Mouse (Mus musculus) heart, embryonic 12.5 days (tissue): ENCODE results near the gene Hcn1. TPM values are rescaled to one million over a fixed set of nuclear protein-coding genes. Genes with fewer than 3 reads are reported as not detected.
A peak's percentile ranks its signal among the peaks of the same experiment; 100 is the strongest.

Source experiments
- ATAC-seq: fragments of 200-750 bp; cut with Nextera tagmentation; 2 replicates; pipeline ENCODE4 v1.8.0; 2017; ENCODE audit warnings: moderate TSS enrichment, moderate library complexity; ENCODE audit not compliant: insufficient number of reproducible peaks, low FRiP score
- H3K27ac ChIP-seq: fragments of 300-500 bp; sonication (generic); 2 replicates; pipeline ENCODE4 v1.5.1; 2016; ENCODE audit warnings: mild to moderate bottlenecking, moderate library complexity; ENCODE audit not compliant: poor library complexity, severe bottlenecking
- H3K27me3 ChIP-seq: fragments of 300-500 bp; sonication (generic); replicated peaks from 2 replicates; pipeline ENCODE4 v1.6.1; 2016; ENCODE audit warnings: mild to moderate bottlenecking, moderate library complexity
- H3K36me3 ChIP-seq: fragments of 300-500 bp; sonication (generic); 2 replicates; pipeline ENCODE4 v1.6.1; 2016; ENCODE audit warnings: mild to moderate bottlenecking, moderate library complexity
- H3K4me1 ChIP-seq: fragments of 300-500 bp; sonication (generic); replicated peaks from 2 replicates; pipeline ENCODE4 v1.6.1; 2016; ENCODE audit warnings: mild to moderate bottlenecking
- H3K4me2 ChIP-seq: fragments of 300-500 bp; sonication (generic); 2 replicates; pipeline ENCODE4 v1.6.1; 2016; ENCODE audit warnings: mild to moderate bottlenecking, moderate library complexity
- H3K4me3 ChIP-seq: fragments of 300-500 bp; sonication (generic); 2 replicates; pipeline ENCODE4 v1.5.1; 2016; ENCODE audit warnings: mild to moderate bottlenecking
- H3K9ac ChIP-seq: fragments of 300-500 bp; sonication (generic); 2 replicates; pipeline ENCODE4 v1.6.1; 2016; ENCODE audit warnings: mild to moderate bottlenecking, moderate library complexity
- H3K9me3 ChIP-seq: fragments of 300-500 bp; sonication (generic); replicated peaks from 2 replicates; pipeline ENCODE4 v1.6.1; 2016; ENCODE audit warnings: mild to moderate bottlenecking, moderate library complexity
- WGBS: fragments of 180-500 bp; shearing (Covaris S2); methylation state at CpG from one replicate; pipeline ENCODE4 v1.1.7; 2016; 5-methylcytosine and 5-hydroxymethylcytosine counted together
- polyA plus RNA-seq: library from polyadenylated mRNA; unstranded; fragments of >200 nt; fragmentation: Nextera tagmentation; extraction: Ambion mirVana; gene quantifications from 2 replicates; pipeline ENCODE4 v1.2.1, GENCODE M21; 2016

Hcn1 gene
- polyA plus RNA-seq = 0.11 and 0.15 TPM in 2 replicates

DNA sequence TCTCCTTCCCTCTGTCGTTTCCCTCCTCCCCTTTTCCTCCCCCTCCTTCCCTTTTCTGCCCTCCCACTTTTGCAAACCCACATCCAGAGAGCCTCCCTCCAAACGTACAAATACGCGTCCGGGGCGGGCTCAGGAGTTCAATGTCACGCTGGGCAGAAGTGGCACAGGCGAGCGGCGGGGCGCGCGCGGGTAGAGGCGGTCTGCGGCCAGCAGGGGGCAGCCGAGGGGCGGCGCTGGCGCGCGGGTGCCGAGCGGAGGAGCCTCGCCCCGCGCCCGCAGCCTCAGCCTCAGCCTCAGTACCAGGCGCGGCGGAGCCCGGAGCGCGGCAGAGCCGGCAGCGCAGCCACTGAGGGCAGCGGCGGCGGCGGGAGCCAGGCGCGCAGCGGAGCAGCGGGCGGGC is at the start of gene Hcn1:
TSS of gene Hcn1 (plus strand) at position 140 of the 400 bp plus-strand sequence.
- under 1% methylated on average over 45 of the region's 45 CpGs for WGBS
- Histone ChIP-seq H3K4me2 (peak within 1 kb of the TSS; percentile 87), H3K27ac (no peak within 1 kb of the TSS), H3K27me3 (peaks cover 19% of the 10 kb centered on the region), H3K36me3 (no peaks in the 10 kb centered on the region), H3K9ac (peak within 1 kb of the TSS; percentile 56; the same call in 1 of the 2 replicates), H3K9me3 (no peaks in the 10 kb centered on the region), H3K4me3 (peak within 1 kb of the TSS; percentile 64), H3K4me1 (peaks cover 22% of the 10 kb centered on the region)
- peak; percentile 90 for ATAC-seq

DNA sequence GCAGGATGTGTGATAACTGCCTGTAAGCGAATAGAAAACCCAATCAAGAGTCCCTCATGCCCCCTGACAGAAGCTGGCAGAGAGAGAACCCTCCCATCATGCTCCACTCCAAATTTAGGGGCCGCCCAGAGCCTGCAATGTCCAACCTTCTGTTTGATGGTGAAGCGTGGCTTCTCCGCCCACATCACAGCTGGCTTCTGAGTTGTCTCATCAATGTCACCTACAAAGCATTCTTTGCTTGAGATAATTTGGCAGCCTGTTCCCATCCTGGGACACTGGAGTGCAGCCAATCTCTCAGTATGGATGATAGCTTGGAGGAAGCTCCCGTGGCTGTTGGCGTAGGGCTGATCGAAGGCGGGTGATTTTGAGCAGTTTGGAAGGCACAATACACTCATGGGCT is 34.9 kb upstream of the Hcn1 start:
- Histone ChIP-seq H3K4me3 (no peak overlapping the region), H3K36me3 (no peaks in the 10 kb centered on the region), H3K9ac (no peak overlapping the region), H3K4me1 (peaks cover 5% of the 10 kb centered on the region; the same call in 1 of the 2 replicates), H3K9me3 (no peaks in the 10 kb centered on the region), H3K27me3 (no peaks in the 10 kb centered on the region), H3K27ac (no peak overlapping the region), H3K4me2 (peak overlapping the region; percentile 46)
- ATAC-seq = peak; percentile 61; the same call in 1 of the 2 replicates
- WGBS = 24% methylated on average over 8 of the region's 8 CpGs

DNA sequence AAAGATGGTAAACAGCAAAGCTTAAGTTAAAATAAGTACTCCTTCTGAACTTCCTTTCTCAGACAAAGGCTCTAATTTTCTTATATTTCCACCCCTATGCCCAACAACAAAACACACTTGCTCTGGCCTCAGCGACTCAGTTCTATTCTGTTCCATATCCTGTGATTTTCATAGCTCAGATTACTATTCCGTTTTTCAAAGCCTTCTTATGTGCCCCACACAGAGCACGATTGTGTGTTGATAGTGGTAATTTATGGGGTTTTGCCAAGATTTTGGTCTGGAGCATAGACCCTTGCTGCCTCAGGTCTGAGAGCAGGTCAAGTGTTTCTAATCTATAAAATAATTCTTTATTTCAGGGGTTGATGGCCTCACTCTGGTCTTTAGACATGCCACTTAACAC is 30.4 kb upstream of the Hcn1 start:
- Histone ChIP-seq H3K27me3 (no peaks in the 10 kb centered on the region), H3K9me3 (no peaks in the 10 kb centered on the region), H3K4me3 (no peak overlapping the region), H3K27ac (no peak overlapping the region), H3K36me3 (no peaks in the 10 kb centered on the region), H3K9ac (no peak overlapping the region), H3K4me1 (peaks cover 5% of the 10 kb centered on the region; the same call in 1 of the 2 replicates), H3K4me2 (no peak overlapping the region)
- no peak for ATAC-seq
- WGBS = 56% methylated on average over 3 of the region's 3 CpGs

DNA sequence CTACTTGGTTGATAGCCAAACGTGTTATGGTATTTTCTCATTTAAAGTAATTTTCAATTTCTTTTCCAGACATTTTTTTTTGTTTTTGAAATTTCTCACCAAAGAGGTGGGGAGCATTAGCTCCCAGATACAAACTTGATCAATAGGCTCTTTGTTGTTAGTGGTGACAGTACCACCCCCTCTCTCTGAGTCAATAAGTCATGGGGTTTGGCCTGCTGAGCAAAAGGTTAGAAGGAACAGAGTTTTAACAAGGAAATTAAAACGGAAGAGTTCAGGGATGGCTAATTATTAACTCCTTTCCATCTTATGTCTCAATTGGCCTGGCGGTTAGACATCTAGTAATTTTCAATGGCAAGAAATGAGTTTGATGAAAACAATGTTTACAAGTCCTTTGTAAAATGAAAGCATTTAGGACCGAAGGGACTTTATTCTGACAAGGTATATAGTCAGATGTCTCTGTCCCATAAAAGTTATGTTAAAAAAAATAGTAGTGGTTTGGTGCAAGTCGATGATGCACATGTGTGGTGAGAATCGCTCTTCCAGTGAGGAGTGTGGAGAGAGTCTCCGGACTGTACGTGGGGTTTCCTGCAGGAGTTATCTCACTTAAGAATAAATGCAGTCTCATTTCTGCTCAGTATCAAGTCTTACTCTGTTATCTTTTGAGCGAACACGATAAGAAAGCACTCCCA is 7.5 kb upstream of the Hcn1 start:
- no peak for ATAC-seq
- H3K27ac ChIP-seq = no peak overlapping the region
- H3K9ac ChIP-seq = no peak overlapping the region
- no peaks in the 10 kb centered on the region for H3K4me1 ChIP-seq
- H3K27me3 ChIP-seq = no peaks in the 10 kb centered on the region
- H3K9me3 ChIP-seq = no peaks in the 10 kb centered on the region
- WGBS = 61% methylated on average over 10 of the region's 10 CpGs
- no peak overlapping the region for H3K4me3 ChIP-seq
- no peaks in the 10 kb centered on the region for H3K36me3 ChIP-seq
- H3K4me2 ChIP-seq = no peak overlapping the region

DNA sequence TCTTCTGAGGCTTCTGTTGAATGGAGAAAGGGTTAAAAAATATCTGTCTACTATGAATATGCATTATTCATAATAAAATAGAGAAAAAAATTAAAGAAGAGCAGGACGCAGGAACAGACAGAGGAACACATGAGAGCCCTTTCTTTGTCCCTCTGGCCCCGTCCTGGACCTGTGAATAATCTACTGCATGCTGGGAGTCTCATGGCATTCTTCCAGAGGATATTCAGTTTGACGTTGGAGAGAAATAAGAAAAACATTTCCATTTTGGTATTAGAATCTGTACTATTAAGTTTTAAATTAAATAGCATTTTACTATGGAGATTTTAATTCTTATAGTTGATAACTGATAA is 7.0 kb upstream of the Hcn1 start:
- Histone ChIP-seq H3K9me3 (no peaks in the 10 kb centered on the region), H3K27ac (no peak overlapping the region), H3K36me3 (no peaks in the 10 kb centered on the region), H3K4me1 (no peaks in the 10 kb centered on the region), H3K9ac (no peak overlapping the region), H3K4me3 (no peak overlapping the region), H3K27me3 (no peaks in the 10 kb centered on the region), H3K4me2 (no peak overlapping the region)
- no peak for ATAC-seq
- 47% methylated on average over 3 of the region's 3 CpGs for WGBS

DNA sequence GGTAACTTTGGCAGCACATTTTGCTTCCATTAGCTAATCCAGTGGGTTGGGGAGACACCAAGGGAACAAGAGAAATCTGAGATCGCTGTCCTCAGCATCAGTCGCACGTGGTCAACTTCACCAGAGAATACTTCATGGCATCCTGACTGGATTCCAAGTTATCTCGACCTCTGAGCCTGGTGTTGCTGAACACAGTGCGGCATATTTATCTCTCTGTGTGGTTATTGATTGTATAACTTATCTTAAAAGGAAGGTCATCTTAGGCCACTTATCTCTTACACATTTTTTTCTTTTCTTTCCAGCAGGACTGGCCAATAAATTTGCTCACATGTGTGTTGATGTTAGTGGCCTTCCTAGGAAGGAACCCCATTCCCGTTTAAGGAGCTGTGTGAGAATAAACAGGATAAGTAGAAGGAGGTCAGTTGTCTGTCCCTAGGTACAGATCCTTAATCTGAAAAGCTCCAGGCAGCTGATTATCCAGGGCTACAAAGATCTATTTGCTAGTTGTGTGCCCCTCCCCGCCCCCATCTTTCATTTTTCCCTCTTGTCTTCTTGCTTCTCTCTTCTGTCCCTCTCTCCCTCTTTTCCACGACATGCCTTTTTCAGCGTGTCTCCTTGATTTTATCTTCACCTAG is 672 bp upstream of the Hcn1 start:
- H3K9ac ChIP-seq = no peak overlapping the region
- no peak for ATAC-seq
- peak overlapping the region; percentile 87; the same call in 1 of the 2 replicates for H3K4me2 ChIP-seq
- no peaks in the 10 kb centered on the region for H3K9me3 ChIP-seq
- peak overlapping the region; percentile 64; the same call in 1 of the 2 replicates for H3K4me3 ChIP-seq
- WGBS = 20% methylated on average over 9 of the region's 9 CpGs
- H3K27ac ChIP-seq = no peak overlapping the region
- H3K4me1 ChIP-seq = peaks cover 22% of the 10 kb centered on the region
- peaks cover 19% of the 10 kb centered on the region for H3K27me3 ChIP-seq
- no peaks in the 10 kb centered on the region for H3K36me3 ChIP-seq

DNA sequence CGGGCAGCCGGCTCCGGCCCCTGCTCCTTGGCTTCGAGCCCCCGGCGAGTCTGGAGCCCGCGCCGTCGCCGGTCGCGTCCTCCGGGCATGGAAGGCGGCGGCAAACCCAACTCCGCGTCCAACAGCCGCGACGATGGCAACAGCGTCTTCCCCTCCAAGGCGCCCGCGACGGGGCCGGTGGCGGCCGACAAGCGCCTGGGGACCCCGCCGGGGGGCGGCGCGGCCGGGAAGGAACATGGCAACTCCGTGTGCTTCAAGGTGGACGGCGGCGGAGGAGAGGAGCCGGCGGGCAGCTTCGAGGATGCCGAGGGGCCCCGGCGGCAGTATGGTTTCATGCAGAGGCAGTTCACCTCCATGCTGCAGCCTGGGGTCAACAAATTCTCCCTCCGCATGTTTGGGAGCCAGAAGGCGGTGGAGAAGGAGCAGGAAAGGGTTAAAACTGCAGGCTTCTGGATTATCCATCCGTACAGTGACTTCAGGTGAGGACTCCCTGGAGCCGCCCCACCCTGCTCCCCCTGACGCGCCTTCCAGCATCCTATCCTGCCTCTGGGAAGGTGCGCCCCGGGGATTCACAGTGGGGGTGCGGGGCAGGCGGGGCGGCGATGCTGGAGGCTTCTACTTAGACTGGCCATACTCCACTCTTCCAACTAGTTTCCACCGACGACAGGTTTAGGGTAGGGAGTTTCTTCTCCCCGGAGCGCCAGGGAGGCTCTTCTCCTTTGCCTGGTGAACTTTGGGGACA is 668 bp downstream of the Hcn1 start:
- Histone ChIP-seq H3K4me2 (peak overlapping the region; percentile 87), H3K36me3 (no peaks in the 10 kb centered on the region), H3K27ac (no peak overlapping the region), H3K9ac (peak overlapping the region; percentile 56; the same call in 1 of the 2 replicates), H3K9me3 (no peaks in the 10 kb centered on the region), H3K4me1 (peaks cover 22% of the 10 kb centered on the region), H3K27me3 (peaks cover 19% of the 10 kb centered on the region), H3K4me3 (peak overlapping the region; percentile 64)
- 1% methylated on average over 62 of the region's 62 CpGs for WGBS
- peak; percentile 51; the same call in 1 of the 2 replicates for ATAC-seq

DNA sequence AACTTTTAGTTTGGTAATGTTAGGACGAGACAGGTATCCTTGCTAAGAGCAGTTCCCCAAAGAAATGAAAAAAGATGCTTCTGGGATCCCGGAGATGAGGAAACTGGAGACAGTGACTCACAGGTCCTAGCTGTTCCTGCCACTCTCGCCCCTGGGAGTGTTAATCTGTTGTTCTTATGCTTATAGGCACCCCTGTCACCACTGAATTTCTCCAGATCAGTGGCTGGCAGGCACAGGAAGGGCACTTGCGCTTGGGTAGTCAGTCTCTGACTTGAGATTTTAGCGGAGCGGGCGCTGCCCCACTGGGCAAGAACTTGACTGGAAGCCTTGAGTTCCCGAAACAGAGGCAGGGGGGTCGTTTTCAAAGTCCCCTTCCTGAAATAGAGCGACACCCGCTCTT is 1.3 kb downstream of the Hcn1 start:
- Histone ChIP-seq H3K4me3 (peak overlapping the region; percentile 64), H3K4me2 (peak overlapping the region; percentile 87), H3K36me3 (no peaks in the 10 kb centered on the region), H3K9me3 (no peaks in the 10 kb centered on the region), H3K27ac (no peak overlapping the region), H3K9ac (no peak overlapping the region), H3K4me1 (peaks cover 22% of the 10 kb centered on the region), H3K27me3 (peaks cover 19% of the 10 kb centered on the region)
- no peak for ATAC-seq
- WGBS = 12% methylated on average over 11 of the region's 11 CpGs

DNA sequence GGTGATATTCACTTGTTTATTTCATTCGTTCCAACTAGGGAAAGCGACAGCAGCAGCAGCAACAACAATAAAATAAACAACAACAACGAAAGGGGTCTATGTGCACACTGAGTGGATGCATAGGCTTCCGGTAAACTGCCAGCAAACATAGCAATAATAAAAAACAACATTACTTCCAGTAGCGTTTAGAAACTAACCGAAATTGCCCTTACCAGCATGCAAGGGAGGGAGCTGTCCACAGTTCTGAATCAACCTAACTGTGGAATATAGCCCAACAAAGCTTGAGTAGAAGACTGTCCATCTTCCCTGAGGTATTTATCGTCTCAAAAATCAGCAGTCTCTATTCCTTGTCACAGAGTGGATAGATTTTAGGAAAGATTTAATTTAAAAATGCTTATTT is 2.0 kb downstream of the Hcn1 start:
- Histone ChIP-seq H3K27ac (no peak overlapping the region), H3K36me3 (no peaks in the 10 kb centered on the region), H3K4me1 (peaks cover 22% of the 10 kb centered on the region), H3K9me3 (no peaks in the 10 kb centered on the region), H3K4me2 (peak overlapping the region; percentile 87), H3K27me3 (peaks cover 19% of the 10 kb centered on the region), H3K9ac (no peak overlapping the region), H3K4me3 (peak overlapping the region; percentile 12; the same call in 1 of the 2 replicates)
- no peak for ATAC-seq
- WGBS = 24% methylated on average over 7 of the region's 7 CpGs

DNA sequence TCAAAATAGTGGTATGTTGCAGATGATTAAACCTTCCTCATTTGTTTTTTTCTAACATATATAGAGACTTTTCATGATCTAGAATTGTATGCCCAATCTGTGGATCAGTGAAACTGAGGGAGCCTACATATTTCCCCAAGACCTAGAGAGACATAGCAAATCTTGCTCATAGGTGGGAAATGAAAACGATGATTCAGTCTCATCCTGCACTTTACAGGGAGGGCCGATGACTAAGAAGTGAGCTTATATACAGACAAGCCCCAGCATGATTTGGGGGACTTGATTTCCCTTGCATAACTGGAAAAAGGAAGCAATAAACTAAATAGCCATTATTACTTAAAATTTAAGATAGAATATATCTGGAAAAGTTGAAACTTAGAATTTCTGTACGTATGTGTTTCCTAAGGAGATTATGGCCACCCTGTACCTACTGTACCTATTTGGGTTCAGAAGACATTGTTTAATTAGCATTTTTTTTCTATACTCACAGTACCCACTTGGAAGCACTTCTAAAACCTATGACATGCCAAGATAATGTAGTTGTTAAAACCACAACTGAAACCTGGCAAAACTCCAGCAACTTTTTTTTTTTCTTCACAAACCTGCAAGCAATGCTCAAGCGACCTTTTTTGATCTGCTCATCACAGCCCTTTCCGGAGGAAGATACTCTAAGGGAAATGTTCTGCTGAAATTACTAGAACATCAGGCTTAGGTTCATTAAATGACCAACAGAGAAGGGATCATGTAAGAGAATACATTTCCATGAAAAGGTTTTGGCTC is 3.0 kb downstream of the Hcn1 start:
- Histone ChIP-seq H3K4me1 (peaks cover 22% of the 10 kb centered on the region), H3K4me3 (no peak overlapping the region), H3K36me3 (no peaks in the 10 kb centered on the region), H3K27me3 (peaks cover 19% of the 10 kb centered on the region), H3K4me2 (no peak overlapping the region), H3K9me3 (no peaks in the 10 kb centered on the region), H3K27ac (no peak overlapping the region), H3K9ac (no peak overlapping the region)
- no peak for ATAC-seq
- 75% methylated on average over 5 of the region's 5 CpGs for WGBS
